Mouse (Mus musculus) liver, postnatal 0 days (tissue): ENCODE results near the gene Pygb.

Source experiments
- CTCF ChIP-seq: sonication (generic); IDR thresholded peaks from 2 replicates; pipeline ENCODE4 v1.5.1; 2016; ENCODE audit warnings: antibody characterized with exemption, low read depth
- EP300 ChIP-seq: IDR thresholded peaks from 2 replicates; pipeline ENCODE4 v1.6.1; 2016; ENCODE audit warnings: antibody characterized with exemption, low read depth, mild to moderate bottlenecking

DNA sequence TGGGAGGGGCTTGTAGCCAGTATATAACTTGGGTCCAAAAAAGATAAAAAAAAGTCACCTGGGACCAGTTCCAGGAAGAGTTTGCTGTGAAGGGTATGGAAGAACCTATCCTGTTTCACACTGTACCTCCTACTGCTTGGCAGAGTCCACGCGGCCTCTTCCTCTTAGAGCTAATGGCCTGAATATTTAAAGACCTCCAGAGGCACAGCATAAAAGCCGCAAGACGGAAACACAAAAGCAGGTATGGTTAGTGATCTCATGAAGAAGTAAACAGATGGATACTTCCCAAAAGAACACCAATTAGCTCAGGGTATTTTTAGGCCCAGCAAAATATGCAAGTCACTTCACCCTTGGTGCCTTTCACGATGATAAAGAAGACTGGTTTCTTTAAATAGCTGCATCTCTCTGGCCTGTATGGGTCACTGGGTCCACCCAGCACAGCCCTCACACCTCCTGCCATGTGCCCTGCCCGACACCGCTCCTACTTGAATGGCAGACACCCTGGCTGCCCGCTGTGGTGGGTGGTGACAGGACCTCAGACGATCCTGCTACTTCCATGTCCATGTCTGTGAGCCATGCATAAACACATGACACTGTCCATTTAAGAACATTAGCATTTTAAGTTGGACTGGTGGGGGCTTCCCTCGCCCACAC, 13.9 kb upstream of the Pygb start:
- TF ChIP-seq EP300 (no peak), CTCF (no peak)
